Mouse (Mus musculus) midbrain, embryonic 12.5 days (tissue): ENCODE data around the gene Mrpl50. TPM values are rescaled to one million over a fixed set of nuclear protein-coding genes. Genes with fewer than 3 reads are reported as not detected.
"Not testable (repeated sequence)": the region's sequence is repeated elsewhere in the genome, so short reads cannot be mapped to it uniquely, and the experiment has no call there.

Source experiments
- ATAC-seq: fragments of 200-750 bp; cut with Nextera tagmentation; 2 replicates; pipeline ENCODE4 v1.8.0; 2017; ENCODE audit warnings: low read depth, moderate TSS enrichment, moderate library complexity; ENCODE audit not compliant: low FRiP score
- H3K27ac ChIP-seq: fragments of 300-500 bp; sonication (generic); replicated peaks from 2 replicates; pipeline ENCODE4 v1.5.1; 2016; ENCODE audit warnings: mild to moderate bottlenecking
- H3K27me3 ChIP-seq: fragments of 300-500 bp; sonication (generic); 2 replicates; pipeline ENCODE4 v1.6.1; 2016; ENCODE audit warnings: mild to moderate bottlenecking
- H3K36me3 ChIP-seq: fragments of 300-500 bp; sonication (generic); 2 replicates; pipeline ENCODE4 v1.6.1; 2016
- H3K4me1 ChIP-seq: fragments of 300-500 bp; sonication (generic); 2 replicates; pipeline ENCODE4 v1.6.1; 2016
- H3K4me2 ChIP-seq: fragments of 300-500 bp; sonication (generic); replicated peaks from 2 replicates; pipeline ENCODE4 v1.6.1; 2016; ENCODE audit warnings: mild to moderate bottlenecking, moderate library complexity
- H3K4me3 ChIP-seq: fragments of 300-500 bp; sonication (generic); 2 replicates; pipeline ENCODE4 v1.5.1; 2016; ENCODE audit warnings: mild to moderate bottlenecking
- H3K9ac ChIP-seq: fragments of 300-500 bp; sonication (generic); replicated peaks from 2 replicates; pipeline ENCODE4 v1.6.1; 2016; ENCODE audit warnings: mild to moderate bottlenecking, moderate library complexity
- H3K9me3 ChIP-seq: fragments of 300-500 bp; sonication (generic); 2 replicates; pipeline ENCODE4 v1.6.1; 2016; ENCODE audit warnings: mild to moderate bottlenecking
- WGBS: fragments of 180-500 bp; shearing (Covaris S2); methylation state at CpG from one replicate; pipeline ENCODE4 v1.1.7; 2016; 5-methylcytosine and 5-hydroxymethylcytosine counted together
- polyA plus RNA-seq: library from polyadenylated mRNA; unstranded; fragments of >200 nt; fragmentation: Nextera tagmentation; extraction: Ambion mirVana; gene quantifications from 2 replicates; pipeline ENCODE4 v1.2.1, GENCODE M21; 2016

Mrpl50 gene
- polyA plus RNA-seq, 1 experiment from 2014 or later, result 86.1 TPM

- Histone ChIP-seq H3K4me1 (no peaks in the 10 kb centered on the region), H3K36me3 (no peaks in the 10 kb centered on the region), H3K27me3 (no peaks in the 10 kb centered on the region), H3K4me3 (no peak overlapping the region), H3K9ac (no peak overlapping the region), H3K4me2 (no peak overlapping the region), H3K9me3 (no peaks in the 10 kb centered on the region), H3K27ac (no peak overlapping the region)
- ATAC-seq, result no peak
- 95% methylated on average over 1 of the region's 1 CpGs for WGBS
These were observed 17.3 kb downstream of the Mrpl50 start for GRCm38 (mm10) chr4:49503563-49503962.

DNA sequence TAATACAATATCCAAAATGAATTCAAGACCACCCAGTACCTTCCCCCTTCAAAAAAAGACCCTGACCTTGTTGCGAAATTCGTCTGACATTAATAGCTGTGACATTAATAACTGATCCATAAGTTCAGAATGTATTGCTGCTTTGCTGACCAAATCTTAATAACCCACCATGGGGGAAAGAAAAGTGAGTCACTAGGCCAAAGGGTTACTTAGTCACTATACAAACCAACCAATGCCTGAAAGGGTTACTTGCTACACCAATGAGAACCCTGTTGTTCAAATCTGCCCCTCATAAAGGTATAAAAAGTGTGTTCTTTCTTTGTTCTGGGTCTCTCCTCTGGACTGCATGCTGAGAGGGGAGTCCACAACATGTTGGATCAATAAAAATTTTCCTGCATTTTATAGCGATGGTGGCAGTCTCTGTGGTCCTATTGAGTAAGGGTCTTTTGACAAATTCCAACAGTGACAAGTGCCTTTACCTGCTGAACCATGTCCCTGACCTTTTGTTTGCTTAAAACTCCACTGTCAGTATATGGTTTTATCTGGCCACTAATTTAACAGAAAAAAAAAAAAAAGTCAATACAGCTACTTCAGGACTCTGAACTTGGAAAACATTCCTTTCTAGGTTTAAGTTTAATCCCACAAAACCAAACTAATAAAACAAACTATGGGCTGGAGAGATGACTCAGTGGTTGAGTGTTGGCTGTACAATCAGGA, 34.8 kb downstream of the Mrpl50 start:
- H3K36me3 ChIP-seq, H3K4me3 ChIP-seq, ATAC-seq, H3K4me1 ChIP-seq, H3K4me2 ChIP-seq, H3K27ac ChIP-seq, H3K27me3 ChIP-seq, H3K9ac ChIP-seq, H3K9me3 ChIP-seq: not testable (repeated sequence)
- WGBS, result 83% methylated on average over 3 of the region's 3 CpGs

GRCm38 (mm10) chr4:49485442-49485841, 35.5 kb downstream of the Mrpl50 start:
- no peak for ATAC-seq
- no peaks in the 10 kb centered on the region for H3K9me3 ChIP-seq
- H3K4me2 ChIP-seq, result no peak overlapping the region
- H3K4me1 ChIP-seq, result peaks cover 2% of the 10 kb centered on the region; the same call in 1 of the 2 replicates
- H3K27ac ChIP-seq, result no peak overlapping the region
- no peak overlapping the region for H3K9ac ChIP-seq
- no peaks in the 10 kb centered on the region for H3K36me3 ChIP-seq
- H3K4me3 ChIP-seq, result no peak overlapping the region
- no peaks in the 10 kb centered on the region for H3K27me3 ChIP-seq

DNA sequence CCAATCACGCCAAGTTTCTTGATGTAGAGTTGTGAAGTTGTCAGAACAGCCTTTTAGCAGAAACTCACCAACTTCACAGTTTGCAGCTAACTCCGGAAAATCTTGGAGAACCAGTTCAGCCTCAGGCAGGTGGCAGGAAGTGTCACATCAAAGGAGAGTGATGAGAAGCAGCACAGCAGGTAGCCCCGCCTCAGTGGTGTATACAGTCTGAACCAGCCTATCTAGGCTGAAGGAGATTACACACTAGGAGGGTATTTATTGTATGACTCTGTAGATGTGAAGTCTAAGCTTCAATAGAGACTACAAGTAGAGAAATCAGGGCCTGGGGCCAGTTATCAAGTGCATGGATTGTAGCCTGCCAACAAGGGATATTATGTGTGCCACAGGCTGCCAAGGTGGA, 40.0 kb downstream of the Mrpl50 start:
- Histone ChIP-seq H3K4me1 (peaks cover 6% of the 10 kb centered on the region), H3K9ac (no peak overlapping the region), H3K36me3 (no peaks in the 10 kb centered on the region), H3K27me3 (no peaks in the 10 kb centered on the region), H3K4me3 (no peak overlapping the region), H3K4me2 (no peak overlapping the region), H3K9me3 (no peaks in the 10 kb centered on the region), H3K27ac (no peak overlapping the region)
- 58% methylated on average over 3 of the region's 3 CpGs for WGBS
- ATAC-seq, result no peak

- Histone ChIP-seq H3K27me3 (no peaks in the 10 kb centered on the region), H3K36me3 (no peaks in the 10 kb centered on the region), H3K27ac (no peak overlapping the region), H3K4me3 (no peak overlapping the region), H3K4me2 (peak overlapping the region; percentile 26; the same call in 1 of the 2 replicates), H3K9ac (no peak overlapping the region), H3K9me3 (no peaks in the 10 kb centered on the region), H3K4me1 (peaks cover 6% of the 10 kb centered on the region)
- no peak for ATAC-seq
- 23% methylated on average over 21 of the region's 21 CpGs for WGBS
These were observed 40.7 kb downstream of the Mrpl50 start for GRCm38 (mm10) chr4:49480104-49480760.

- 14% methylated on average over 2 of the region's 2 CpGs for WGBS
- H3K27ac ChIP-seq, H3K4me3 ChIP-seq, H3K4me2 ChIP-seq, H3K36me3 ChIP-seq, H3K4me1 ChIP-seq, H3K27me3 ChIP-seq, H3K9ac ChIP-seq, H3K9me3 ChIP-seq, ATAC-seq: not testable (repeated sequence)
These were observed 41.9 kb downstream of the Mrpl50 start for GRCm38 (mm10) chr4:49479035-49479434.

- Histone ChIP-seq H3K4me2 (peak overlapping the region; percentile 52), H3K36me3 (no peaks in the 10 kb centered on the region), H3K4me3 (0 out of 2 replicates have a peak overlapping the region, but pooled peaks have one; percentile 18), H3K27ac (no peak overlapping the region), H3K9me3 (no peaks in the 10 kb centered on the region), H3K9ac (no peak overlapping the region), H3K4me1 (peaks cover 6% of the 10 kb centered on the region), H3K27me3 (no peaks in the 10 kb centered on the region)
- ATAC-seq, result peak; percentile 79
- WGBS, result 17% methylated on average over 19 of the region's 19 CpGs
These were observed 42.6 kb downstream of the Mrpl50 start for GRCm38 (mm10) chr4:49478118-49478877.

GRCm38 (mm10) chr4:49474583-49474982, 46.3 kb downstream of the Mrpl50 start:
- Histone ChIP-seq H3K4me2 (no peak overlapping the region), H3K27me3 (no peaks in the 10 kb centered on the region), H3K4me3 (no peak overlapping the region), H3K4me1 (peaks cover 3% of the 10 kb centered on the region), H3K36me3 (no peaks in the 10 kb centered on the region), H3K27ac (no peak overlapping the region), H3K9ac (no peak overlapping the region), H3K9me3 (no peaks in the 10 kb centered on the region)
- no peak for ATAC-seq

DNA sequence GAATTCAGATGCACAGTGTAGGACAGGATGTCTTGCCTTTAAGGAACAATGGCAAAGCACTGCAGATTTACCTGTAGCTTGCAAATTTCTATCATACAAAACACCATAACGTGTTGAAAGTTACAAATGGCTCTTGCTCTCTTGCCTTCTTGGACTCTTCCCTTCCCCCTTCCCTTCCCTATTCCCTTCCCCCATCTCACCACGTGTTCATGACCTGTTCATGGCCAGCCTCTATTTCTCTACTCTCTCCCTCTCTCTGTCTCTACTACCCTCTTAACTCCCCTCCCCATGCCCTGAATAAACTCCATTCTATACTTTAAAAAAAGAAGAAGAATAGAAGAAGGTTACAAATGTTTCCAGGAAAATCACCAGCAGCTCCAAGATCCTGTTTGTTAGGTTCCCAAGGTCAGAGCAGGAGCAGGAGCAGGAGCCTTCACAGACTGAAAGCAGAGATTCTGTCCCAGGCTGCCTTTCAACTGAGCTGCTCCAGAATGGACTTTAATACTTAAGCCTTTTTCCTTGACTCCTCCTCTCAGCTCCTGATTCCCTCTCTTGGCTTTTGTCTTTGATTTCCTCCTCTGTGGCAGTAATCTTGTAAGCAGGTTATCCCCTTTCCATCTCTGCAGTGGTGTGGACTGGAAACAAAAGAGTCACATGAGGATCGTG, 47.3 kb downstream of the Mrpl50 start, which contains the start of gene Acnat1:
Acnat1 (minus strand) TSS at position 478 of the 666 bp plus-strand sequence.
- Histone ChIP-seq H3K4me2 (no peak within 1 kb of the TSS), H3K27me3 (no peaks in the 10 kb centered on the region), H3K9ac (no peak within 1 kb of the TSS), H3K4me3 (no peak within 1 kb of the TSS), H3K9me3 (no peaks in the 10 kb centered on the region), H3K36me3 (no peaks in the 10 kb centered on the region), H3K27ac (no peak within 1 kb of the TSS), H3K4me1 (peaks cover 3% of the 10 kb centered on the region)
- ATAC-seq, result no peak
- WGBS, result 40% methylated on average over 3 of the region's 3 CpGs

DNA sequence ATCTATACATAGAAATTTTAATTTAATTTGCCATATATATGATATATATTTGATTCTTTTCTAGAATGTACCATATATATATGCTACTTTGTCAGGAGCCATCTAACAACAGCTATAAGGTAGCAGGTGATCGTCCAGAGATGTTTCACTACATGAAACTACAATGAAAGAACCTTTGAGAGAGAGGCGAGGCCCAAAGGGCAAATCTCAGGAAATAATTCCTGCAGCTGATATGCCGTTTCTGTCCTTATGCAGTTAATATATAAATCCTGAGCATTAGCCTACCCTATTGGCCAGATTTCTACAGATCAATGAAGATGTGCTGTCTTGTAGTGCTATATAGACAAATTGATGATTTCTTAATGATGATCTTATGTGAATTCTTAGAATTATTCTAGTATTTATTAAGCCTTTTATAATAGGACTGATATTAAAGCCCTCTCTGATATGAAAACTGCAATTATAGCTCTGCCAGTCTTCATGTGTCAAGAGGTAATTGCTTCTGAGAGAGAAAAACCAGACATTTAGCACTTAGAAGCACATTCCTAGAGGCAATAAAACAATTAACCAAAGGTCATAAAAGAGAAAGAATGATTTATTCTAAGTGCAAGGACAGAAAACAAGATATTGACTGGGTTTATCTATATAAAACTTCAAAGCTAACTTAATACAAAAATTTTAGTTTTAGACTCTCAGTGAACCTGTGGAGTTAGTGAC, 51.3 kb downstream of the Mrpl50 start:
- WGBS, result 84% methylated on average over 3 of the region's 3 CpGs

DNA sequence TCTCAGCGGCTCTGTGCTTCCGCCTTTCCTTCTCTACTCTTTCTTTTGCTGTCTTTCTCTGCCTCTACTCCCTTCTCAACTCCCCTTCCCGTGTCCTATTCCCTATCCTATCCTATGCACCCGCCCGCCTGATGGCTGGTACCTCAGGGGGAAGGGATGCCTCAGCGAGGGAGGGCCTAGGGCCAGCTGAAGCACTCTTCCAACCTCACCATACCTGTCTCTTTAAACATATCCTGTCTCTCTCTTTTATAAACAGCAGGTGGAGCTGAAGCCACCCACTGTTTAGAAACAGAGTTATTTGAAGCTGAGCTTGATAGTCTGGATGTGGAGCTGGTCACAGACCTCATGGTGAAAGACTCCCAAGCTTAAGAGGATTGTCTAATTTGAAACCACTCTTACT, 53.5 kb downstream of the Mrpl50 start:
- no peak overlapping the region for H3K27ac ChIP-seq
- H3K9ac ChIP-seq, result no peak overlapping the region
- H3K4me1 ChIP-seq, result no peaks in the 10 kb centered on the region
- no peaks in the 10 kb centered on the region for H3K36me3 ChIP-seq
- no peak overlapping the region for H3K4me2 ChIP-seq
- WGBS, result 97% methylated on average over 6 of the region's 6 CpGs
- H3K9me3 ChIP-seq, result no peaks in the 10 kb centered on the region
- H3K27me3 ChIP-seq, result no peaks in the 10 kb centered on the region
- ATAC-seq, result no peak
- no peak overlapping the region for H3K4me3 ChIP-seq

More for the DNA sequence above, 51.3 kb downstream of the Mrpl50 start:
- no peaks in the 10 kb centered on the region for H3K27me3 ChIP-seq
- no peaks in the 10 kb centered on the region for H3K9me3 ChIP-seq
- H3K4me2 ChIP-seq, result no peak overlapping the region
- no peak overlapping the region for H3K27ac ChIP-seq
- H3K36me3 ChIP-seq, result no peaks in the 10 kb centered on the region
- no peak overlapping the region for H3K4me3 ChIP-seq
- H3K9ac ChIP-seq, result no peak overlapping the region
- no peaks in the 10 kb centered on the region for H3K4me1 ChIP-seq
- no peak for ATAC-seq
